Mouse (Mus musculus) midbrain, embryonic 13.5 days (tissue): Measurements from ENCODE around the gene Chac1. TPM values are rescaled to one million over a fixed set of nuclear protein-coding genes. Genes with fewer than 3 reads are reported as not detected.

ENCODE experiments used
- ATAC-seq: fragments of 200-750 bp; cut with Nextera tagmentation; 2 replicates; pipeline ENCODE4 v1.8.0; 2017; ENCODE audit warnings: mild to moderate bottlenecking, moderate TSS enrichment, moderate library complexity
- H3K27ac ChIP-seq: fragments of 300-500 bp; sonication (generic); 2 replicates; pipeline ENCODE4 v1.5.1; 2015; ENCODE audit warnings: inconsistent platforms, mild to moderate bottlenecking, moderate library complexity
- H3K27me3 ChIP-seq: fragments of 300-500 bp; sonication (generic); 2 replicates; pipeline ENCODE4 v1.6.1; 2015; ENCODE audit warnings: mild to moderate bottlenecking, inconsistent platforms
- H3K36me3 ChIP-seq: fragments of 300-500 bp; sonication (generic); 2 replicates; pipeline ENCODE4 v1.6.1; 2015; ENCODE audit warnings: mild to moderate bottlenecking, inconsistent platforms
- H3K4me1 ChIP-seq: fragments of 300-500 bp; sonication (generic); replicated peaks from 2 replicates; pipeline ENCODE4 v1.6.1; 2015; ENCODE audit warnings: inconsistent platforms
- H3K4me2 ChIP-seq: fragments of 300-500 bp; sonication (generic); replicated peaks from 2 replicates; pipeline ENCODE4 v1.6.1; 2015; ENCODE audit warnings: moderate library complexity, mild to moderate bottlenecking, inconsistent platforms
- H3K4me3 ChIP-seq: fragments of 300-500 bp; sonication (generic); replicated peaks from 2 replicates; pipeline ENCODE4 v1.5.1; 2015; ENCODE audit warnings: mild to moderate bottlenecking, inconsistent platforms
- H3K9ac ChIP-seq: fragments of 300-500 bp; sonication (generic); replicated peaks from 2 replicates; pipeline ENCODE4 v1.6.1; 2015; ENCODE audit warnings: mild to moderate bottlenecking, inconsistent platforms
- H3K9me3 ChIP-seq: fragments of 300-500 bp; sonication (generic); 2 replicates; pipeline ENCODE4 v1.6.1; 2016; ENCODE audit warnings: mild to moderate bottlenecking, inconsistent platforms
- WGBS: fragments of 180-500 bp; shearing (Covaris S2); methylation state at CpG from one replicate; pipeline ENCODE4 v1.1.7; 2015; 5-methylcytosine and 5-hydroxymethylcytosine counted together
- polyA plus RNA-seq: library from polyadenylated mRNA; unstranded; fragments of >200 nt; fragmentation: Nextera tagmentation; extraction: Ambion mirVana; gene quantifications from 2 replicates; pipeline ENCODE4 v1.2.1, GENCODE M21; 2015

Gene Chac1
- polyA plus RNA-seq, 1 experiment from 2014 or later, result 4.0 TPM

DNA sequence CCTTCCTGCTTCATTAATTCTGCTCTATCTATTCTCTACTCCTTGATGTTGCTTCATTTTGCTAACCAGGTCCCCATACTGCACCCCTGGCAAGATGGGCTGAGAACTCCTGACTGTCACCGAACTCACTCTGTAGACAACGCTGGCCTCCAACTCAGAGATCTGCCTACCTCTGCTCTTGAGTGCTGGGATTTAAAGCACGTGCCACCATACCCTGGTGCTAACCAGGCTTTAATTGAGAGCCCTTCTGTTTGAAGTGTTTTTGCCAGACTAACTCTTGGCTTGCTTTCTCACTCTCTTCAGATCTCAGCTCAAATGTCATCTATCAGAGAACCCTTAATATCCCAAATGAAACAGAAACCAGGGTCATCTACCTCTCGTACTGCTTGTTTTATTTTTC, 39.0 kb downstream of the Chac1 start:
- 94% methylated on average over 4 of the region's 4 CpGs for WGBS
- Histone ChIP-seq H3K9me3 (no peaks in the 10 kb centered on the region), H3K36me3 (peaks cover 55% of the 10 kb centered on the region), H3K9ac (no peak overlapping the region), H3K4me2 (no peak overlapping the region), H3K4me1 (no peaks in the 10 kb centered on the region), H3K4me3 (no peak overlapping the region), H3K27me3 (no peaks in the 10 kb centered on the region), H3K27ac (no peak overlapping the region)
- no peak for ATAC-seq

DNA sequence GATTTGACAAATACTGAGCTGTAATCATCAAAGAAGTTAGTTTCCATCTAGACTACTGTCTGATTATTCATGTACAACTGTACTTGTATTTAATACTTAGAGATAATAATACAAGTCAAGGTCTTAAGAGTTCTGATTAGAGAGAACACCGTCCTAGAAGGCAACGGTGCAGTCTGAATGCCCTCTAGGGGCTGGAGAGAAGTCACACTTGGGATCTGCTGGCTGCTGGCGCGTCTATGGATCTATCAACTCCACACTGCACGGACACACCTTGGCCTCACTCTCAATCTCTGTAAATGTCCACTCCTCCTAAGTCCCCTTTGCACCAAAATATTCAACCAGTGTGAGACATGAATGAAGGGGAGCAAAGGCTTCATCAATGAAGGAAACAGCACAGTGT, 47.2 kb downstream of the Chac1 start:
- 90% methylated on average over 5 of the region's 5 CpGs for WGBS
- H3K36me3 ChIP-seq, result peaks cover 48% of the 10 kb centered on the region

DNA sequence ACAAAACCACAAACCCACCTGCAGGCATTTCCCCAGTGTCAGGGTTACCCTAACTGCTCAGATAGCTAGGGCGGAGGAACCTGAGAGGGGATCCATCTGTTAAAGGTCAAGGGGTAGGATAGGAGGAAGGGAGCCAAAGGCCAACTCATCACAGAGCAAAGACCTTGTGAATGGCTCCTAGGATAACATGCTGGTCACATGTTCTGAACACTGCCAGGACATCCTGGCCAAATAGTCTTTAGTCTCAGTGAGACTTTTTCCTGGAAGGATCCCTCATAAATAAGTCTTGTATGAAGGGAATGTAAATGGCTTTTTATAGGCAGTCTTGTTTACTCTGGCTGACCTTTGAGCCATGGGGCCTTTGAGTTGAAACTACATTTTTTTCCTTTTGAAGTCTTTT, 47.6 kb downstream of the Chac1 start:
- H3K9me3 ChIP-seq, result no peaks in the 10 kb centered on the region
- no peak overlapping the region for H3K4me3 ChIP-seq
- no peaks in the 10 kb centered on the region for H3K27me3 ChIP-seq
- WGBS, result 100% methylated on average over 1 of the region's 1 CpGs
- H3K27ac ChIP-seq, result no peak overlapping the region
- H3K36me3 ChIP-seq, result peaks cover 44% of the 10 kb centered on the region
- H3K4me1 ChIP-seq, result no peaks in the 10 kb centered on the region
- no peak overlapping the region for H3K9ac ChIP-seq
- no peak overlapping the region for H3K4me2 ChIP-seq
- no peak for ATAC-seq

More for the DNA sequence above, 47.2 kb downstream of the Chac1 start:
- Histone ChIP-seq H3K4me1 (no peaks in the 10 kb centered on the region), H3K27ac (no peak overlapping the region), H3K4me2 (no peak overlapping the region), H3K9me3 (no peaks in the 10 kb centered on the region), H3K9ac (no peak overlapping the region), H3K27me3 (no peaks in the 10 kb centered on the region), H3K4me3 (no peak overlapping the region)
- no peak for ATAC-seq

DNA sequence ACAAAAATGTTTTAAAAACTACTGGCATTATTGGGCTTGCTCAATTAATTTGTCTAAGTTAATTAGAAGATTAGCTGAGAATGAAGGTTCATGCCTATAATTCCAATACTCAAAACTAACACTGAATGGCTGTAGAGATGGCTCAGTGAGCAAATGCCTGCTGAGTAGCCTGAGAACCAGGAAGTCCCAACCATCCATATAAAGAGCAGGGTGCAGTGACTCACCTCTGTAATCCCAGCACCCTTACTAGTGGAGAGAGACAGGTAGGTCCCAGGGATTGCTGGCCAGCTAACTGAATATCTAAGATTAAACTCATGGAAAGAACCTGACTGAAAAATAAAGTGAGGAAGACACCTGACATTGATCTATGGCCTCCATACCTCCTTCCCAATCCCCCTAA, 48.3 kb downstream of the Chac1 start:
- no peaks in the 10 kb centered on the region for H3K27me3 ChIP-seq
- no peak overlapping the region for H3K4me3 ChIP-seq
- ATAC-seq, result no peak
- H3K27ac ChIP-seq, result no peak overlapping the region
- no peak overlapping the region for H3K4me2 ChIP-seq
- H3K4me1 ChIP-seq, result no peaks in the 10 kb centered on the region
- no peak overlapping the region for H3K9ac ChIP-seq
- peaks cover 42% of the 10 kb centered on the region for H3K36me3 ChIP-seq
- no peaks in the 10 kb centered on the region for H3K9me3 ChIP-seq

Other genes with a start within 250 kb of the Chac1 start
- 21.3 and 22.5 TPM in 2 replicates for gene Rad51, start 238.4 kb upstream of the Chac1 start, polyA plus RNA-seq
- gene Rmdn3, start 194.2 kb upstream of the Chac1 start, polyA plus RNA-seq, result 41.0 and 44.3 TPM in 2 replicates
- gene Gchfr, start 183.5 kb upstream of the Chac1 start, polyA plus RNA-seq, result 4.4 and 15.5 TPM in 2 replicates
- gene Gm14137, start 176.7 kb upstream of the Chac1 start, polyA plus RNA-seq, result 1.1 and 1.2 TPM in 2 replicates
- gene Zfyve19, start 142.6 kb upstream of the Chac1 start, polyA plus RNA-seq, result 56.7 and 59.1 TPM in 2 replicates
- 24.0 and 24.3 TPM in 2 replicates for gene Dnajc17, start 142.4 kb upstream of the Chac1 start, polyA plus RNA-seq
- not detected in 2 replicates for gene Ppp1r14d, start 121.3 kb upstream of the Chac1 start, polyA plus RNA-seq
- 0.34 and 0.48 TPM in 2 replicates for gene Spint1, start 113.9 kb upstream of the Chac1 start, polyA plus RNA-seq
- gene Rhov, start 80.0 kb upstream of the Chac1 start, polyA plus RNA-seq, result 15.1 and 15.5 TPM in 2 replicates
- 26.0 and 26.3 TPM in 2 replicates for gene Vps18, start 62.5 kb upstream of the Chac1 start, polyA plus RNA-seq
- 5.4 and 5.9 TPM in 2 replicates for gene Dll4, start 25.4 kb upstream of the Chac1 start, polyA plus RNA-seq
- gene Ino80, start 126.5 kb downstream of the Chac1 start, polyA plus RNA-seq, result 3.7 and 4.2 TPM in 2 replicates
- 0.42 and 0.44 TPM in 2 replicates for gene Exd1, start 196.4 kb downstream of the Chac1 start, polyA plus RNA-seq
- gene Chp1, start 196.5 kb downstream of the Chac1 start, polyA plus RNA-seq, result 61.2 and 63.4 TPM in 2 replicates